Mouse (Mus musculus) cerebellum, adult (tissue): ENCODE measurements around the gene Mgat4a.
"Not testable (repeated sequence)": the region's sequence is repeated elsewhere in the genome, so short reads cannot be mapped to it uniquely, and the experiment has no call there.

Source experiments
- ATAC-seq: cut with Nextera tagmentation; 2 replicates; pipeline ENCODE4 v1.9.2; 2017; ENCODE audit warnings: mild to moderate bottlenecking, moderate library complexity, mixed read lengths; ENCODE audit not compliant: insufficient number of reproducible peaks, low FRiP score, low TSS enrichment

The Mgat4a gene

DNA sequence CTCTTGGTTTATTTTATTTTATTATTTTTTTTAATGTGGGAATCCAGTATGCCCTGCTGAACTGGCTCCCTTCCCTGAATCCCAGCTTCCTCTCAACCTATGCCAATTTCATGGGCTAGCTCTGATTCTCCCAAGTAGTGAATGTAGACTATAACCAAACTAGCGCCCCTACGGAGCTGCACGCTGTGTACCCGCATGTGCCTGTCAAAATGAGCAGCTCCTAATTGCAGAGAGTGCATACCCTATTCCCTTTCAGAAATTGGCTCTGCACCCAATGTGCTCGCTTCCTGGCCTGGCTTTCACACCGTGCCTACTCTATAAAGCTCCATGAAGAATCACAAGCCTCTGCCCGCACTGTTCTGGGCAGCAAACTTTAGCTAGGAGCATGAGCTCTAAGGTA, 7.6 kb downstream of the Mgat4a start:
- ATAC-seq: no peak

DNA sequence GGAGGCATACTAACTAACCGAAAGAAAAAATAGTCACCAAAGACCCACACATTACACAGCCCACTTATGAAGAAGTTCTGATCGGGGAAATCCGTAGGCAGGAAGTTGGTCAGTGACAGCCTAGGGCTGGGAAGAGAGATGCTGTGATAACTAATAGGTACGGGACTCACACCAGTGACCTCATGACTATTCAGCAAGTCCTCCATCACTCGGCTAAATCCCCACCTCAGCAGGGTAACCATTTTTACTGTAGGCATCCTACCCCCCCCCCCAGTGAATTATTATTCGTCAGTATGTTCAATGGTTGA, 8.3 kb downstream of the Mgat4a start:
- ATAC-seq: no peak

DNA sequence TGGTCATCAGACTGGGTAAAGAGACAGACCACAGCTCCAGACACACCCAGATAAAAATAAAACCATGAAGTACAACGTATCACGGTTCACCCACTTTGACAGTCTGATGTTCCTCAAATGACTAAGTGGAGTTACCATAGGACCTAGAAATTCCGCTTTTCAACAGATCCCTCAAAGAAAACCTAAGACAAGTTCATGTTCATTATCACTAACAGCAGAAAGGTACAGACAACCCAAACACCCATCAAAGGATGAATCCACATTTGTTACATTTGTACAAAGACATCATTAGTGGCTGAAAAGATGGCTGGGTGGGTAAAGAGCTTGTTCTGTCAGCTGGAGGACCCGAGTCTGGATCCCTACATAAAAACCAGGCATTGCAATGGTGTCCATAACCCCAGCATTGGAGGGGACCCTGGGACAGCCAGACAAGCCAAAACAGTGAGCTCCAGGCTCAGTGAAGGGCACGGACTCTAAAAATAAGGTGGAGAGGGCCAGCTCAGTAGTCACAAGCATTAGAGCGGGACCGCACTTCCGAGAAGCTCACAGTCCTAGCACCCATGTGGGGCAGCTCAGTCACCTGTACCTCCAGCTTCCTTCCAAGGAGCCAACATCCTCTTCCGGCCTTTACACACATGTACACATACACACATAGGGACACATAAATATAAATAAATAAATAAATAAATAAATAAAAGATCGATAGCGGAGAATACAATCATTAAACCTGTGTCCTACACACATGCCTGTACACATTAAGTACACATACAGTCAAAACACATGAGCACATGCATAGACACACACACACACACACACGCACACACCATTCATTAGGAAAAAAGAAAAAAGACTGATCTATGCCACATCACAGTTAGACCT, 8.9 kb downstream of the Mgat4a start:
- no peak for ATAC-seq

DNA sequence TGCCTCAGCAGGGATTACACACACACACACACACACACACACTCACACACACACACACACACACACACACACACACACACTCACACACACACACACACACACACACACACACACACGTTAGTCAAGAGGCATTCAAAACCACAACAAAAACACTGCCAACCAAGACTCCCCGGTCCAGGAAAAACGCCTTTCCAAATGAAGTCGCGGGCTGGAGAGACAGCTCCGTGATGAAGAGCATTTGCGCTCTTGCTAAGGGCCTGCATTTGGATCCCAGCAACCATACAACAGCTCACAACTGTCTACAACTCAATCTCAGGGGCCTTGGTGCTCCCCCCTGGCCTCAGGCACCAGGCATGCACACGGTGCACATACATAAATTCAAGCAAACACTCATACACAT, 10.8 kb downstream of the Mgat4a start:
- ATAC-seq: no peak

GRCm38 (mm10) chr1:37526257-37526656, 14.6 kb downstream of the Mgat4a start:
- no peak for ATAC-seq

- no peak for ATAC-seq
These were observed 16.1 kb downstream of the Mgat4a start for GRCm38 (mm10) chr1:37524669-37525068.

- not testable (repeated sequence) for ATAC-seq
These were observed 16.7 kb downstream of the Mgat4a start for GRCm38 (mm10) chr1:37524122-37524521.

- ATAC-seq: not testable (repeated sequence)
These were observed 17.3 kb downstream of the Mgat4a start for GRCm38 (mm10) chr1:37523548-37523947.

DNA sequence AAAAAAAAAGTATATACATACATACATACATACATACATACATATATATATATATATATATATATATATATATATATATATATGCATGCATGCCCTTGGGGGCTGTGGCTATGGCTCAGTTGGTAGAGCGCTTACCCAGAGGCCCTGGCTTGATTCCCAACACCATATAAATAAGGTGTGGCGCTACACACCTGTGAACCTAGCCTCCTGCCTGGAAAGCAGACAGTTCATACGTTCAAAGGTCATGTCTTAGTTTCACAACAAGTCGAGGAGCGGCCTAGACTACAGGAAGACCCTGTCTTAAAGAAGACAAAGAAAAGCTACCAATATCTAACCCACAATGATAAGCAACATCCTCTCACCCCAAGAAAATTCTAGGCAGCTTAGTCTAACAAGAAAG, 18.7 kb downstream of the Mgat4a start:
- ATAC-seq: no peak

GRCm38 (mm10) chr1:37518791-37519190, 22.0 kb downstream of the Mgat4a start:
- ATAC-seq: no peak

DNA sequence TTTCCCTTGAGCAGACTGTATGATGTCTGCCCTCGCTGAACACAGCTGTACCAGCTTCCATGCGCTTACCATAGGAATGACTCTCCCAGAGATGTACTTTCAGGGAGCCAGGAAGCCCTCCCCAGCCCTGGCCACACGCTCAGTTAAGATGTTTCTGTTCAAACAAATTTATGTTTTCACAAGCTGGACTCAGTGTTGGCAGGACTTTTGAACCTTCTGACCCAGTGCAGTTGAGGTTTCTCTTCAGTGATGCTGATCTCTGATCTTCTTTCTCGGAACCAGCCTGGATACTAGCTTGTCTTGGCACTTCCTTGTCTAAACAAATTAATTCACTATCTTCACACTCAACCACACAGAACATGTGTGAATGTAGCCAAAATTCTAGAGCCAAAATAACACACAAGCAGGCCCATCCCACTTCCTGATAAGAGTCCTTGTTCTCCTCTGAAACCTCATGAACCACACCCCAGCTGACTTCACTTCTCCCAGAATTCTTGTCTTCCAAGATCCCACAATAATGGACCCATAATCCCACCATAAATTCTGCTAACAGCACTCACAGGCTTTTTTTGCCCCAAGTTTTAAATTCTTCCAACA, 22.6 kb downstream of the Mgat4a start:
- ATAC-seq: no peak

GRCm38 (mm10) chr1:37512961-37513431, 27.8 kb downstream of the Mgat4a start:
- ATAC-seq: no peak

GRCm38 (mm10) chr1:37512109-37512640, 28.6 kb downstream of the Mgat4a start:
- peak; percentile 75 for ATAC-seq

DNA sequence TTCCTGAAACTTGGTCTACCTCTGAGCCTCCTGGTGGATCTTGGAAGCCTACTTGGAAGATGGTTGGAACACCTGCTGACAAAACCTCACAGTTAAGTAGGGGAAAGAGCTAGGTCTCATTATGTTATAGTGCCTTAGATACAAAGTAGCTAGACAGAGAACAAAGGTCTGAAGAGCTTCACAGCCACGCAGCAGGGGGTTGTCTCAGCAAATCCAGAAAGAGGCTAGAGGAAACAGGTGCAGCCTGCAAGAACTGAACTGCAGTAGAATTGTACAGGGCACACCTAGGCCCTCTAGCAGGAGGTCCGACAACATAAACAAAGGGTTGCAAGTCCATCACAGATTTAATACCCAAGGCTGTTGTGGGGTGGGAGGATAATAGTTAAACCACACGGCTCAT, 30.6 kb downstream of the Mgat4a start:
- no peak for ATAC-seq

GRCm38 (mm10) chr1:37509437-37509836, 31.4 kb downstream of the Mgat4a start:
- ATAC-seq: no peak

DNA sequence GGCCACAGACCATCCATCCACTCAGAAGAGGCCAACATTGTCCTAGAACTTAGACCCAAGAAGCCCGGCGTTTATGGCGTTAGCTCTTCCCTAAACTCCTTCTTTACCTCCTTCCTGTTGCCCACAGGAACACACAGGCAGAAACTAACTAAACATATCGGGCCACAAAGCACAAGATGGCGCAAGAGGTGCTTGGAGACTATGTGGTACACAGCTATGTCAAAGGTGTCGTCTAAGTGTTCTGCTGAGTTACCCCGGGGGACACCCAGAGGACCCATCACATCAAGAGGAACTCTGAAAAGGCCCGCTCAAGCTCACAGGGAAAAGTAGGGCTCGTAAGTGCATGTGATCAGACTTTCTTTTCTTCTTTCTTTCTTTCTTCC, 35.5 kb downstream of the Mgat4a start:
- no peak for ATAC-seq

DNA sequence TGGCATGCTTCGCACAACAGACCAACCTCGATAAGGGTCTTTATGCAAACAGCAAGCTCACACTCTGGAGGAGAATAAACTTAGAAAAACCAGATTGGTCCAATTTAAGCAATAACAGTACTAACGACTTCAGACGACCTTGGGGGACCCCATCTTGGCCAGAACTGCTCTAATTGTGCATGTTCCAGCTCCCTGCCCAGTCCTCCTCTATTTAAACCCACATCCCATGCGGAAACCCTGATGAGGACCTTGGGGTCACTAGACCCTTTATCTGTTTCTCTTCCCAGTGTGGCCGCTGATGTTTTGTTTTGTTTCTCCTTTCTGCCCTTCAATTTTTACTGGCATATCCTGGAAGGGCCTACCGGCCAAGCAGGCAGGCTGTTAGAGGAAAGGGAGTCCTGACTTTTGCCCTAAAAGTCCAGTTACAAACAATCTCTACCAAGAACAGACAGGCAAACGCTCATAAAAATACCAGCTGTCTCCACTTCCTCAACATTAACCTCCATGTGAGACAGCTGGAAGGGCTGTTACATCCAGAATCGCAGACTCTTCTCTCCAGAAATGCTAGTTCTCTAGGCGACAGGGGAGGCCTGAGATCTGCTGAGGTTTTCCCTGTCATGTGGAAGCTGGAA, 36.0 kb downstream of the Mgat4a start:
- ATAC-seq: no peak

- ATAC-seq: no peak
These were observed 37.2 kb downstream of the Mgat4a start for GRCm38 (mm10) chr1:37503656-37504055.

DNA sequence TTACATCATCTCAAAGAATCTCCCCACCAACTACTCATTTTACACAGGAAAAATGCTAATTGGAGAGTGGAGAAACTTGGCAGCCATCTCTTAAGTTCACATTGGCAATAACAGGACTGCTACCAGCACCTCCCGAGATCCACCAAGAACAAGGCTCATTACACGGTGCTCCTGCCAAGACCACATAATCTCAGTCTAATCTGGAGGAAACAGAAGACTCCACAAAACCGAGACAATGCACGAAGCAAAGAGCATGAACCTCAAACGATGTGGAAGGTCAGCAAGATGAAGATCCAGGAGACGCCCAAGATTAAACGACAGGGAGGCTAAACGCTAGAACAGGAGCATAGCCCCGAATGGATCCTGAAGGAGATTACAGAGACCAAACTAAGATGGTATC, 38.5 kb downstream of the Mgat4a start:
- no peak for ATAC-seq

- no peak for ATAC-seq
These were observed 40.1 kb downstream of the Mgat4a start for GRCm38 (mm10) chr1:37500723-37501122.

DNA sequence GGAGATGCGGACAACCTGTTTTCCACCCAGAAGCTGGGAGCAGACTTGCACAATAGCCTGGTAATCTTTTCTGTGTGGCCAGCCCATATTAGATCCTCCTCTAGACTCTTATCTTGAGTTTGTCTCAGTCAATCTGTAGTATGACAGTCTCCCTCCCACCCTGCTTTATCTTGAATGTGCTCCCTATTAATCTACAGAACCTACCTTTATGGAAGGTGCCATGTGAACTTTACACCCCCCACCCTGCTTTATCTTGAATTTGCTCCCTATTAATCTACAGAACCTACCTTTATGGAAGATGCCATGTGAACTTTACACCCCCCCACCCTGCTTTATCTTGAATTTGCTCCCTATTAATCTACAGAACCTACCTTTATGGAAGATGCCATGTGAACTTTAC, 41.4 kb downstream of the Mgat4a start:
- ATAC-seq: not testable (repeated sequence)
